Mouse (Mus musculus) megakaryocyte, embryonic 14.5 days (primary cell): Measurements from ENCODE around the gene Wipf1. TPM values are rescaled to one million over a fixed set of nuclear protein-coding genes. Genes with fewer than 3 reads are reported as not detected.
A peak's percentile ranks its signal among the peaks of the same experiment; 100 is the strongest.
"Not testable (repeated sequence)": the region's sequence is repeated elsewhere in the genome, so short reads cannot be mapped to it uniquely, and the experiment has no call there.

ENCODE experiments used
- H3K27me3 ChIP-seq: replicated peaks from 2 replicates; pipeline ENCODE3; 2012; ENCODE audit warnings: inconsistent platforms
- H3K36me3 ChIP-seq: replicated peaks from 2 replicates; pipeline ENCODE3; 2012; ENCODE audit warnings: low read length, inconsistent platforms, mixed read lengths
- H3K4me1 ChIP-seq: 2 replicates; pipeline ENCODE4 v1.6.1; 2012; ENCODE audit warnings: inconsistent platforms
- H3K4me3 ChIP-seq: replicated peaks from 2 replicates; pipeline ENCODE3; 2012; ENCODE audit warnings: moderate library complexity, mild to moderate bottlenecking, inconsistent platforms
- H3K9me3 ChIP-seq: 2 replicates; pipeline ENCODE4 v1.6.1; 2012; ENCODE audit warnings: inconsistent platforms
- FLI1 ChIP-seq: IDR thresholded peaks from 2 replicates; pipeline ENCODE4 v1.6.1; 2012; ENCODE audit warnings: low read length, inconsistent platforms, mixed read lengths
- GATA1 ChIP-seq: IDR thresholded peaks from 3 replicates; pipeline ENCODE4 v1.6.1; 2012; ENCODE audit warnings: mixed read lengths, low read length, inconsistent platforms, borderline replicate concordance
- polyA plus RNA-seq: library from polyadenylated mRNA; stranded (reverse); fragments of >175 nt; gene quantifications from 2 replicates; pipeline ENCODE4 v1.2.3, GENCODE M21; 2012; ENCODE audit warnings: low replicate concordance; ENCODE audit not compliant: insufficient read depth

Wipf1 gene
- polyA plus RNA-seq, 1 experiment: 310 TPM

DNA sequence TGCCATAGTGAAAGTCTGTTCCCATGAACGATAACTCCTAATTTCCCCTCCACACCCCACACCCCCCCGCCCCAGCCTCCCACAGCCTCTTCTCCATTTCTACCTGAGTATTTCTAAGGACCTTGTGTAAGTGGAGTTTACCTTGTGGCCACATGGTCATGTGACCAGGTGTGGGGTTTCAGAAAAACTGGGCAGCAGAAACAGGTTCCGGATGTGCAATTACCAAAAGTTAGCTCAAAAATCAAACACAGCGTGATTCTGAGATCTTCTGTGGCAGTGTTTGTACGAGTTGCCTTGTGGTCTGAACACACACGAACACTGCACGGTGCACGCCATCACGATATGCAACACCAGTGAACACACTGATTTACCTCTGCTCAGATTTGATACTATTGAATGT is 33.1 kb upstream of the Wipf1 start:
- TF ChIP-seq FLI1 (no peak), GATA1 (no peak)
- Histone ChIP-seq H3K4me1 (peaks cover 21% of the 10 kb centered on the region), H3K36me3 (no peaks in the 10 kb centered on the region), H3K4me3 (no peak overlapping the region), H3K27me3 (peaks cover 2% of the 10 kb centered on the region), H3K9me3 (peaks cover 14% of the 10 kb centered on the region)

DNA sequence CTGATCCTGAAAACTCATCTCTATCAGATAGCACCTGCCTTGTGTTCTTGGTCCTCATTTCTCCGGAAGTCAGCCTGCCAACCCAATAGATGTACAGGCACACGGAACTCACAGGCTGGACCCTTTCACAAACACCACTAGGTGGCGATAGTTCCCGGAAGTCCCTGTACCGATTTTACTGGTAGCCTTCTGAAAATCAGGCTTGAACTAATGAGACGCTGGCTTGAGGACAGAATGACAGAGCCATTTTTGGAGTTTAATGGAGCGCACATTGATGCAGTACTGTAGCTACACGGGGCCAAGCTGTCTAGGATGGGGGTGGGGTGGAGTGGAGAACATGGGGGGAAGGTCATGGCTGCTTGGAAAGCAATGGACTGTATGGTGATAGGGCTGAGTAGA is 32.1 kb upstream of the Wipf1 start:
- Histone ChIP-seq H3K9me3 (peaks cover 14% of the 10 kb centered on the region), H3K36me3 (no peaks in the 10 kb centered on the region), H3K27me3 (peaks cover 2% of the 10 kb centered on the region), H3K4me1 (peaks cover 16% of the 10 kb centered on the region), H3K4me3 (peak overlapping the region; percentile 64)
- TF ChIP-seq GATA1 (no peak), FLI1 (no peak)

DNA sequence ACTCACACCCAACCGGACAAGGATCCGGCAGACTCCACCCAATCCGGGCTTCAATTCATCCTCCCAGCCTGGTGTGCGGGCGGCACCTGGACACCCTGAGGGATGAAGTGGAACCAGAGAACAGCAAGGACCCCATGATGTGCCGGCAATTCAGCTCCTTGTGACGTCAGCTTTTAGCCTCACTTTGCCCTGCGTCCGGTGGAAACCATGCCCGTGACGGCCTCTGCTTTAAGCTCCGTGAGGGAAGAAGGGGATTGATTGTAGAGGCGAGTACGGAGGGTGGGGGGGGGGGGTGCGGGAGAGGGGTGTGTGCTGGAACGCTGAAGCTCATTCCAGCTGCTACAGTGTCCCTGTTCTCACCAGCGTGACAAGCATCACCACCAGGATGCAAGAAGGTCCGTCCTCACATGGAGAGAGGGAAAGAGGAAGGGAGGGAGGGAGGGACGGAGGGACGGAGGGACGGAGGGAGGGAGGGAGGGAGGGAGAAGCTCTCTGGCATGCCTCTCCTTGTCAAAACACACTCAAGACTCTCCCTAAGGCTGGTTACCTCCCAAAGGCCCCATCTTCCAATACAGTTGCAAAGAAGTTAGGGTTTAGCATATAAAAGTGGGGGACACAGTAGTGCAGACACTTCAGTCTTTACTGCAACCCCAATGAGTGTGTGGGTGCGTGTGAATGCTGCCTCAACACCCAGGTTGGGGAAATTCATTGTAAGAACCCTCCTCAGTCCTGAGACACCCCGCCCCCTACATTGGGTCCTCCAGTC is 31.5 kb upstream of the Wipf1 start:
- peaks cover 11% of the 10 kb centered on the region for H3K4me1 ChIP-seq
- peaks cover 2% of the 10 kb centered on the region for H3K27me3 ChIP-seq
- no peak for TF ChIP-seq GATA1
- no peak for TF ChIP-seq FLI1
- H3K9me3 ChIP-seq: peaks cover 14% of the 10 kb centered on the region
- H3K36me3 ChIP-seq: no peaks in the 10 kb centered on the region
- H3K4me3 ChIP-seq: no peak overlapping the region

DNA sequence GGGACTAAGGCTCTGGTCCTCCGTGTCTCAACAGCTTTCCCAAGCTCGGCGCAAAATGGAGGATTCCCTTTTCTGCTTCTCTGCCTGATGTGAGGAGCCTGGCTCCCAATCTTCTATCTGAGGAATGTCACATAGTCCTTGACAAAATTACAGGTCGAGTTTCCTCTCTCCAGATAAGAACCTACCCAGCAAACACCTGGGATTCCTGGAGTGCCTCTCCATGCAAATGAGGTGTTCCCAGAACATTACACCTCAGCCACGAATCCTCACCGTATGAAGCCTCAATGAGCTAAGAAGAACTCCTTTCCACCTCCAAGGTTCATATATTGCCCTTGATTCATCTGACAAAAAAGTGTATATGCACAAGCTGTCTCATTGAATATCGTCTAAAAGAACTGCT is 30.9 kb upstream of the Wipf1 start:
- Histone ChIP-seq H3K36me3 (no peaks in the 10 kb centered on the region), H3K27me3 (peaks cover 2% of the 10 kb centered on the region), H3K4me3 (no peak overlapping the region), H3K4me1 (peaks cover 8% of the 10 kb centered on the region), H3K9me3 (peaks cover 14% of the 10 kb centered on the region)
- TF ChIP-seq GATA1 (no peak), FLI1 (no peak)

DNA sequence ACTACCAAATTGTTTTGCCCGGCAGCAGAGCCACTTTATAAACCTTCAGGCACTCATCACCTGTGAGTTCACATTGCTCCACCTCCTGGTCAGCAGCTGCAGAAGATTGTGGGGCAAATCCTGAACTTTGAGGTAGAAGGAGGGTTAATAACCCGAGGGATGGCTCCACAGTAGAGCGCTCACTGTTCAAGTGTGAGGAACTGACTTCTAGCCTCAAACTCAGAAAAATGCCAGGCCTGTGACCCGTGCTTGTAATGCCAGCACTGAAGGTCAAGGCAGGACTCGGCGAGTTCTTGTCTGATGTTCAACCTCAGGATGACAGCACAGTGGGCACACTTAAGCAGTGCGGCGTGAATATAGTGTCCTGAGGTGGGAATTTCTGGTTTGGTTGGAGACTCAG is 28.4 kb upstream of the Wipf1 start:
- Histone ChIP-seq H3K4me1 (peaks cover 17% of the 10 kb centered on the region), H3K27me3 (peaks cover 2% of the 10 kb centered on the region), H3K4me3 (no peak overlapping the region), H3K36me3 (no peaks in the 10 kb centered on the region), H3K9me3 (peaks cover 14% of the 10 kb centered on the region)
- TF ChIP-seq GATA1: no peak

DNA sequence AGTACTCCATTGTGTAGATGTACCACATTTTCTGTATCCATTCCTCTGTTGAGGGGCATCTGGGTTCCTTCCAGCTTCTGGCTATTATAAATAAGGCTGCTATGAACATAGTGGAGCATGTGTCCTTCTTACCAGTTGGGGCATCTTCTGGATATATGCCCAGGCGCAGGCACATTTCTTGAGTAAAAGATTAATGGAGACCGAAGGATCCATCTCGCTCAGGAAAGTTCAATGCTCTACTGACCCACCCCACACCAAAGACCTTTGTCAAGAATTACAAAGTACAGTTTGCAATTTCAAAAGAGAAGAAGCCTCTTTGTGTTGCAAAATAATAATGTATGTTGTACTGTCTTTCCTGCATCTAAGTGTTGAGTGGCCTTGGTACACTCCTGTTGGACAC is 27.5 kb upstream of the Wipf1 start:
- peaks cover 20% of the 10 kb centered on the region for H3K4me1 ChIP-seq
- H3K4me3 ChIP-seq, H3K36me3 ChIP-seq, H3K27me3 ChIP-seq: not testable (repeated sequence)
- H3K9me3 ChIP-seq: peaks cover 14% of the 10 kb centered on the region

DNA sequence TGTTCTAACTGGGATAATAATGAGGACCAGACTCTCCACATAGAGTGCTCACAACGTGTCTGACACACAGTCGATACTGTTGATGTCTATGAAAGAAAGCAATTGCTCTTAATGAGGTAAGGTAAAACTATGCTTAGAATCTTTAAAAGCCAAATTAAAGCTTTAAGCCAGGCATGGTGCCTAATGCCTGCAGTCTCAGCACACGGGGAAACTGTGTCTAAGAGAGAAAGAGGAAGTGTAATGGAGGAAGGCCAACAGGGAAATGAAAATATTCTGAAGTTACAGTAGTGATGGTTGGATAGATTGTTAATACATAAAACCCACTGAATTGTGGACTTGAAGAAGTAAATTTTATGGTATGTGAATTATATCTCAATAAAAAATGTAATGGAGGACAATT is 24.9 kb upstream of the Wipf1 start:
- Histone ChIP-seq H3K4me1 (peaks cover 28% of the 10 kb centered on the region), H3K4me3 (no peak overlapping the region), H3K36me3 (no peaks in the 10 kb centered on the region), H3K27me3 (no peaks in the 10 kb centered on the region), H3K9me3 (no peaks in the 10 kb centered on the region)
- TF ChIP-seq GATA1: no peak
- TF ChIP-seq FLI1: no peak

DNA sequence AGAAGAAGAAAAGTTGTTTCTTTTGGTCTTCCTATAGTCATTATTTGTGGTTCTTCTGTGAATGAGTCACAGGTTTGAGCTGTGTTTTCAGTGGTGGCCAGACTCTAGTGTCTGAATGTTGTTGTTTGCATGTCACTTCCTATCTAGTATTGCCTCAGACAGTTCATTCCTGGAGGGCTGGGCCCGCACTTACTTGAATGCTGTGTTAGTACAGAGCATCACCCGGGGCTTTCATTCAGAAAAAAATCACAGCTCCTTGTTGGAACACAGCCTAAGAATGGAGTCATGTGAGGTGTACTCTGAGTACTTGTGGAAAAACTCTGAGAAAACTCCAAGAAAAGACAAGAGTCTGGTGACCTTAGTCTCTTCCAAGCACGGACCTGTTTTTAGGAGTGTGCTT is 23.4 kb upstream of the Wipf1 start:
- no peak overlapping the region for H3K4me3 ChIP-seq
- no peaks in the 10 kb centered on the region for H3K9me3 ChIP-seq
- H3K36me3 ChIP-seq: no peaks in the 10 kb centered on the region
- peaks cover 42% of the 10 kb centered on the region for H3K4me1 ChIP-seq
- no peaks in the 10 kb centered on the region for H3K27me3 ChIP-seq
- TF ChIP-seq FLI1 (no peak), GATA1 (no peak)

DNA sequence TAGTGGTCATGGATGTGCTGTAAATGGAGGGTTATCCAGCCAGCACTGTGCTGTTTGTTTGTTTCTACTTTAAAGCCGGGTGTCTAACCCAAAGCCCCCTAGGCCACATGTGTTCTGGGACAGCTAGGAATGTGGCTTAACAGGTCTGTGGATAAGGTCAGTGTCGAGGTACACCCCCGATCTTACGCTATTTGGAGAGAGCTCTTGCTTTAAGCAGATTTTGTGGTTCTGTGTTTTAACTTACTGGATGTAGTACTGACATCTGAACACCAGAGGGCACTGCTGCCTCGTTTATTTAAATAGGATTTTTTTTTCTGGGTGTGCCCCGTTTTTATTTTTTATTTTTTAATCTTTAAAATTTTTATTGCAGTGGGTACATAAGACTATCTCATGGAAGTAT is 21.2 kb upstream of the Wipf1 start:
- Histone ChIP-seq H3K4me3 (peak overlapping the region; percentile 89), H3K9me3 (no peaks in the 10 kb centered on the region)

DNA sequence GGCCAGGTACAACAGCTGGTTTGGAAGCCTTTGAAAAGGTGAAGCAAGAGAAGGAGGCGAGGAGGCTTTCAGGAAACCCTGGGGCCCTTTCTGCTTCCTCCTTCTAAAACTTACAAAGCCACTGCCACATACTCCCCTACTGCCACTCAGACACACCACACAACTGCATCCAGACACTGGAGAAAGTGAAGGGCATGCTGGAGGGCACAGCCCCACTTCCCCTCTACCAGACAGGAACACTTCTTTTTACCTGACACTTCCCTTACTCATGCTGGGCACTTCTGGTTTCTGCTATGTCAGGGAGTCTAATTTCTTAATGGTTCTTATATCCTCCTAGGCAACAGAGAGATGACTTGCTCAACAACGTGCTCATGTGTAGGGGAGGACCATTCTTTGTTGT is 19.0 kb upstream of the Wipf1 start:
- H3K9me3 ChIP-seq: no peaks in the 10 kb centered on the region
- no peaks in the 10 kb centered on the region for H3K36me3 ChIP-seq
- H3K27me3 ChIP-seq: no peaks in the 10 kb centered on the region
- peaks cover 69% of the 10 kb centered on the region for H3K4me1 ChIP-seq
- no peak for TF ChIP-seq GATA1
- TF ChIP-seq FLI1: no peak
- no peak overlapping the region for H3K4me3 ChIP-seq

More for the DNA sequence above, 21.2 kb upstream of the Wipf1 start:
- peaks cover 62% of the 10 kb centered on the region for H3K4me1 ChIP-seq
- no peaks in the 10 kb centered on the region for H3K36me3 ChIP-seq
- TF ChIP-seq FLI1: no peak
- no peak for TF ChIP-seq GATA1
- H3K27me3 ChIP-seq: no peaks in the 10 kb centered on the region

DNA sequence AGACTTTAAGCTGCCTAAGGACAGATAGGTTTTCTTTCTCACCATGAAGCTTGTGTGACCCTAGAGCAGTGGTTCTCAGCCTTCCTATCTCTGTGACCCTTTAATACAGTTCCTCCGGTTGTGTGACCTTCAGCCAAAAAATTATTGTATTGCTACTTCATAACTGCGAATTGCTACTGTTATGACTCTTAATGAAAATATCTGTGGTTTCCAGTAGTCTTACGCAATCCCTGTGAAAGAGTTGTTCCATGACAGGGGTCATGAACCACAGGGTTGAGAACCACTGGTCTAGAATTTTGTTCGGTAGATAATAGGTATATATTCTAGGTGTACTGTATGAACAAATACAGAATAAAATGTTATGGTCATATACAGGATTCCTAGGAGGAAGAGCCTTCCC is 17.7 kb upstream of the Wipf1 start:
- Histone ChIP-seq H3K4me1 (peaks cover 66% of the 10 kb centered on the region), H3K9me3 (no peaks in the 10 kb centered on the region), H3K27me3 (no peaks in the 10 kb centered on the region), H3K4me3 (no peak overlapping the region), H3K36me3 (no peaks in the 10 kb centered on the region)
- TF ChIP-seq GATA1: no peak
- no peak for TF ChIP-seq FLI1
